Mouse (Mus musculus) left cerebral cortex, adult 8-10 months (tissue): ENCODE measurements around the gene Kdm5c. TPM values are rescaled to one million over a fixed set of nuclear protein-coding genes. Genes with fewer than 3 reads are reported as not detected.
"Not testable (repeated sequence)": the region's sequence is repeated elsewhere in the genome, so short reads cannot be mapped to it uniquely, and the experiment has no call there.

Experiments
- DNase-seq, 2 experiments: peaks; one replicate each; pipeline ENCODE4 v3.0.0; 2022; ENCODE audit warnings: low spot score in 2 of 2
- total RNA-seq, 4 experiments: library from RNA; stranded (reverse); gene quantifications; 2 replicates each; pipeline ENCODE4 v1.2.4; 2022

Gene Kdm5c
- total RNA-seq, 4 experiments from 2014 or later = 42.0 to 54.4 (median 46.4) TPM

- no peak for DNase-seq
These were observed 51.9 kb downstream of the Kdm5c start for GRCm38 (mm10) chrX:152284746-152285145.

GRCm38 (mm10) chrX:152287026-152287425, 54.2 kb downstream of the Kdm5c start:
- not testable (repeated sequence) for DNase-seq

- DNase-seq = no peak
These were observed 73.4 kb downstream of the Kdm5c start for GRCm38 (mm10) chrX:152306224-152306623.

- no peak for DNase-seq
These were observed 74.6 kb downstream of the Kdm5c start for GRCm38 (mm10) chrX:152307371-152307770.

GRCm38 (mm10) chrX:152307942-152308341, 75.1 kb downstream of the Kdm5c start:
- DNase-seq = no peak

GRCm38 (mm10) chrX:152320535-152320934, 87.7 kb downstream of the Kdm5c start:
- DNase-seq = no peak

GRCm38 (mm10) chrX:152322776-152323175, 90.0 kb downstream of the Kdm5c start:
- no peak for DNase-seq

- no peak for DNase-seq
These were observed 90.8 kb downstream of the Kdm5c start for GRCm38 (mm10) chrX:152323584-152323983.

Other genes starting within 250 kb of the Kdm5c start
- 10 to 100 TPM; 46.1 to 51.1 (median 50.0) TPM for gene Hsd17b10, start 231.2 kb upstream of the Kdm5c start, total RNA-seq
- gene Ribc1, start 216.7 kb upstream of the Kdm5c start, total RNA-seq = 1 to 10 TPM in 1 of 4 experiments, under 1 TPM in 3; 0.32 to 1.3 (median 0.78) TPM
- gene Smc1a, start 216.6 kb upstream of the Kdm5c start, total RNA-seq = 10 to 100 TPM; 47.4 to 60.7 (median 49.9) TPM
- gene Iqsec2, start 88.8 kb upstream of the Kdm5c start, total RNA-seq = 100 to 1,000 TPM; 134 to 144 (median 138) TPM
- 10 to 100 TPM; 52.2 to 63.5 (median 53.7) TPM for gene Kantr, start 94.5 kb downstream of the Kdm5c start, total RNA-seq
- 100 to 1,000 TPM; 108 to 135 (median 115) TPM for gene Tspyl2, start 109.4 kb downstream of the Kdm5c start, total RNA-seq
- gene Gpr173, start 135.7 kb downstream of the Kdm5c start, total RNA-seq = 10 to 100 TPM; 13.9 to 16.2 (median 14.5) TPM